Mouse (Mus musculus) ES-E14 (cell line): ENCODE measurements around the gene Lipc.

Source experiments
- CHD2 ChIP-seq: IDR thresholded peaks from 2 replicates; pipeline ENCODE4 v1.6.1; 2014; ENCODE audit warnings: mild to moderate bottlenecking, low read depth, low read length, inconsistent platforms
- MAFK ChIP-seq: IDR thresholded peaks from 2 replicates; pipeline ENCODE4 v1.6.1; 2014; ENCODE audit warnings: mild to moderate bottlenecking, low read depth, low read length, inconsistent platforms; ENCODE audit not compliant: insufficient read depth
- ZC3H11A ChIP-seq: IDR thresholded peaks from 2 replicates; pipeline ENCODE4 v1.6.1; 2012; ENCODE audit warnings: low read depth, mild to moderate bottlenecking, inconsistent platforms, low read length, borderline replicate concordance
- ZNF384 ChIP-seq: IDR thresholded peaks from 2 replicates; pipeline ENCODE4 v1.6.1; 2012; ENCODE audit warnings: low read depth, low read length, inconsistent platforms

GRCm38 (mm10) chr9:70947312-70947711 is 4.7 kb downstream of the Lipc start:
- TF ChIP-seq MAFK (no peak), CHD2 (no peak), ZC3H11A (no peak), ZNF384 (no peak)
